Mouse (Mus musculus) lung, adult 2 months (tissue): Measurements from ENCODE around the gene Gh.

Experiments
- CTCF ChIP-seq: fragments of 200-500 bp; IDR thresholded peaks from 2 replicates; pipeline ENCODE4 v1.5.1; 2011; ENCODE audit warnings: mild to moderate bottlenecking, low read length, control low read depth; ENCODE audit not compliant: insufficient read depth
- POLR2A ChIP-seq: fragments of 200-500 bp; IDR thresholded peaks from 2 replicates; pipeline ENCODE4 v1.6.1; 2011; ENCODE audit warnings: low read depth, mild to moderate bottlenecking, control low read depth, low read length, borderline replicate concordance; ENCODE audit errors: extremely low read depth

- TF ChIP-seq POLR2A = no peak
- TF ChIP-seq CTCF = no peak
These were observed 4.4 kb upstream of the Gh start for GRCm38 (mm10) chr11:106306065-106306385.
